Mouse (Mus musculus): ENCODE measurements around the gene Vinac1. TPM values are rescaled to one million over a fixed set of nuclear protein-coding genes. Genes with fewer than 3 reads are reported as not detected.

The Vinac1 gene
- total and polyA plus RNA-seq, 3 experiments: 0.03 TPM; not detected in 2

DNA sequence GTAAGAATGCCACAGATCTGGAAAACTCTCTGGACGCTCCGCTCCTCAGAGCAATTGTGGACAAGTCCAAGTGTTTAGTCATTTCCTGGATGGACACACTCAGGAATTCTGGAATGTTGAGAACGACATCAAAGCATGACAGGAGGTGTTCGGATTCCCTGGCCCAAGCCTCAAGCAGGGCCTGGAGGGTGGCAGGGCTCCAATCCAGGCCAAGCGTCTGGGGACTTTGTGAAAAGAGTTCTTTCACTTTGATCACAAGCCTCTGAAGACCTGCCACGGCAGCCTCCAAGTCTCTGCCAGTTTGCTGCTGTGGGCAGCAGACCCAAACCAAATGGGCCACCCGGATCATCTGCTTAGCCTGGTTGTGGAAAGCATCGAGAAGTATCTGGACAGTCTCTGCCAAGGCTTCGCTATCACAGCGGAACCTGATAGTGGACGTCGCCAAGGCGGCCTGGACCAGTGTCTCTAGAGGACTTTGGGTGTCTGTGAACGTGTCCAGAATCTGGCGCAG is 9.5 kb downstream of the Vinac1 start (continued):
- no peak for TF ChIP-seq ELF1 (IDR thresholded peaks at IDR 0.05; ENCODE audit: low read depth, low read length)
- no peak for TF ChIP-seq CTCF (IDR thresholded peaks at IDR 0.05 in 2 of 3, conservative IDR thresholded peaks at IDR 0.05 in 1 of 3; ENCODE audit: control insufficient read depth in 1 of 3, insufficient read depth in 1 of 3, low read depth in 2 of 3, low read length in 3 of 3, poor library complexity in 1 of 3, severe bottlenecking in 1 of 3)
- no peak for TF ChIP-seq UBTF (IDR thresholded peaks at IDR 0.05; ENCODE audit: borderline replicate concordance, insufficient read depth, low read depth, low read length)

DNA sequence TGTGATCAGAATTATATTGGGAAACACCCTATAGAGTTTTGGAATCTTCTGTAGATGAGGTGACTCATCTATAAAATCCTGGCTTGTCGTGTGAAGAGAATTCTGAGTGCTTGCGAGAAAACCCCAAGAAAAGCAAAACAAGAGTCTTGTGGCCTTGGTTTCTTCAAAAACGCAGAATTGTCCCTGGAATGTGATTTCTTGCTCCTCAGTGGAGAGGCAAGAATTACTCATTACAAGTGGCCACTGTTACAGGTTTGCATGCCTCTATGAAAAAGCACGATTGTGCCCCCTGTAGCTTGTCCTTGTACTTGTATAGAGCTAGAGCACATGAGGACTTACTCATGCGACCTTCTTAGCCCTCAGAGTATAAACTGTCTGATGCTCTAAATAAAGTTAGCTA is 12.6 kb downstream of the Vinac1 start:
- no peaks in the 10 kb centered on the region for H3K79me2 ChIP-seq (ENCODE audit: control insufficient read depth, insufficient read depth, low read length, poor library complexity)
- no peak for DNase-seq (ENCODE audit: low read depth, low spot score)
- no peaks in the 10 kb centered on the region for H3K9me3 ChIP-seq (replicated peaks; ENCODE audit: insufficient read depth, low read length)
- peaks cover 14 to 15% of the 10 kb centered on the region in 2 experiments for H3K27me3 ChIP-seq (ENCODE audit: control insufficient read depth in 1 of 2, insufficient read depth in 2 of 2, low read length in 2 of 2)
- no peak overlapping the region for H3K4me3 ChIP-seq (ENCODE audit: control insufficient read depth in 1 of 2, insufficient read depth in 1 of 2, low read depth in 2 of 2, low read length in 2 of 2)
- H3K4me1 ChIP-seq (ENCODE audit: control insufficient read depth in 1 of 2, insufficient read depth in 2 of 2, low read length in 2 of 2): no peaks in the 10 kb centered on the region
- no peak overlapping the region for H3K27ac ChIP-seq (ENCODE audit: control insufficient read depth, low read depth, low read length)
- TF ChIP-seq ZMIZ1 (IDR thresholded peaks at IDR 0.05; ENCODE audit: low read depth, low read length) (no peak), KAT2A (conservative IDR thresholded peaks at IDR 0.05; ENCODE audit: low read depth, low read length) (no peak), POLR2AphosphoS5 (IDR thresholded peaks at IDR 0.05; ENCODE audit: borderline replicate concordance, low read depth, low read length) (no peak), SIN3A (IDR thresholded peaks at IDR 0.05; ENCODE audit: low read length) (no peak), MXI1 (IDR thresholded peaks at IDR 0.05; ENCODE audit: low read depth, low read length) (no peak), MYC (IDR thresholded peaks at IDR 0.05; ENCODE audit: low read depth, low read length) (no peak), SMC3 (IDR thresholded peaks at IDR 0.05; ENCODE audit: low read depth, low read length) (no peak), TBP (IDR thresholded peaks at IDR 0.05; ENCODE audit: low read depth, low read length) (no peak), USF1 (IDR thresholded peaks at IDR 0.05; ENCODE audit: low read depth, low read length) (no peak), E2F4 (IDR thresholded peaks at IDR 0.05; ENCODE audit: borderline replicate concordance, low read depth, low read length) (no peak), POLR2A (IDR thresholded peaks at IDR 0.05; ENCODE audit: control insufficient read depth in 1 of 2, insufficient read depth in 1 of 2, low read depth in 1 of 2, low read length in 2 of 2, poor library complexity in 1 of 2) (no peak), MYB (IDR thresholded peaks at IDR 0.05; ENCODE audit: low read depth, low read length) (no peak)
- no peak overlapping the region for H3K9ac ChIP-seq (ENCODE audit: control insufficient read depth, low read depth, low read length, poor library complexity, severe bottlenecking)
- H3K36me3 ChIP-seq (ENCODE audit: control insufficient read depth in 1 of 2, insufficient read depth in 2 of 2, low read length in 2 of 2): no peaks in the 10 kb centered on the region

DNA sequence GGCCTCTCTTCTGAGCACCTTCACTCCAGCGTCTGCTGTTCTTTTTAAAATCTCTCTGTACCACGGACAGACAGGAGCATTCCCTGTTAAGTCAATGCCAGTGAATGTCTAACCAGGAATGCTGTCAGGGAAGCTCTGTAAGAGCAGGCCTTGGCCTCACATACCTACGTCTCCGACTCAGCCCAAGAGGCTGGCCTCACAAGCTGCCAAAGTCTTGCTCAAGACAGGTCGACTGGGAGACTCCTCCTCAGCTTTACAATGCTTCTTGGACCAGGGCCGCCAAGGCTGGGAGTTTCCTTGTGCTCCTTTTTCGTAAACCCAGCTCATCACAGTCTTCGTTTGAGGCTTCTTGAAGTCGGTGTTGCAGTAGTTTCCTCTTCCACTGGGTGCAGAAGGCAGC is 23.2 kb downstream of the Vinac1 start:
- no peak overlapping the region for H3K9ac ChIP-seq (ENCODE audit: control insufficient read depth, low read depth, low read length, poor library complexity, severe bottlenecking)
- H3K9me3 ChIP-seq (replicated peaks; ENCODE audit: insufficient read depth, low read length): no peaks in the 10 kb centered on the region
- no peaks in the 10 kb centered on the region for H3K79me2 ChIP-seq (ENCODE audit: control insufficient read depth, insufficient read depth, low read length, poor library complexity)
- no peak overlapping the region for H3K4me3 ChIP-seq (ENCODE audit: control insufficient read depth in 1 of 2, insufficient read depth in 1 of 2, low read depth in 2 of 2, low read length in 2 of 2)
- DNase-seq (ENCODE audit: low read depth, low spot score): no peak
- no peaks in the 10 kb centered on the region for H3K36me3 ChIP-seq (ENCODE audit: control insufficient read depth in 1 of 2, insufficient read depth in 2 of 2, low read length in 2 of 2)
- H3K27ac ChIP-seq (ENCODE audit: control insufficient read depth, low read depth, low read length): no peak overlapping the region
- no peaks in the 10 kb centered on the region for H3K4me1 ChIP-seq (ENCODE audit: control insufficient read depth in 1 of 2, insufficient read depth in 2 of 2, low read length in 2 of 2)
- no peaks in the 10 kb centered on the region; a peak in 1 of 4 replicates for H3K27me3 ChIP-seq (ENCODE audit: control insufficient read depth in 1 of 2, insufficient read depth in 2 of 2, low read length in 2 of 2)
- no peak for TF ChIP-seq CTCF (IDR thresholded peaks at IDR 0.05 in 2 of 3, conservative IDR thresholded peaks at IDR 0.05 in 1 of 3; ENCODE audit: control insufficient read depth in 1 of 3, insufficient read depth in 1 of 3, low read depth in 2 of 3, low read length in 3 of 3, poor library complexity in 1 of 3, severe bottlenecking in 1 of 3)

All from MEL (cell line).